Mouse (Mus musculus) limb, embryonic 14.5 days (tissue): ENCODE data around the gene Rbm4b. TPM values are rescaled to one million over a fixed set of nuclear protein-coding genes. Genes with fewer than 3 reads are reported as not detected.

Source experiments
- ATAC-seq: fragments of 200-750 bp; cut with Nextera tagmentation; 2 replicates; pipeline ENCODE4 v1.8.0; 2017; ENCODE audit warnings: low read depth, moderate number of reproducible peaks, moderate TSS enrichment; ENCODE audit not compliant: low FRiP score
- DNase-seq: peaks from one replicate; pipeline ENCODE4 v3.0.0-alpha.2; 2015; ENCODE audit warnings: low spot score
- H3K27ac ChIP-seq: fragments of 300-500 bp; sonication (generic); replicated peaks from 2 replicates; pipeline ENCODE4 v1.5.1; 2014; ENCODE audit warnings: low read depth, mild to moderate bottlenecking, low read length, moderate library complexity, mixed read lengths
- H3K27me3 ChIP-seq: fragments of 300-500 bp; sonication (generic); 2 replicates; pipeline ENCODE4 v1.6.1; 2014; ENCODE audit warnings: low read length, mixed read lengths; ENCODE audit not compliant: control insufficient read depth, insufficient read depth
- H3K36me3 ChIP-seq: fragments of 300-500 bp; sonication (generic); 2 replicates; pipeline ENCODE4 v1.6.1; 2014; ENCODE audit warnings: mild to moderate bottlenecking, low read length, moderate library complexity, mixed read lengths; ENCODE audit not compliant: control insufficient read depth, insufficient read depth
- H3K4me1 ChIP-seq: fragments of 300-500 bp; sonication (generic); 2 replicates; pipeline ENCODE4 v1.6.1; 2014; ENCODE audit warnings: antibody characterized with exemption, low read length, mixed read lengths; ENCODE audit not compliant: control insufficient read depth, insufficient read depth
- H3K4me2 ChIP-seq: fragments of 300-500 bp; sonication (generic); replicated peaks from 2 replicates; pipeline ENCODE4 v1.6.1; 2014; ENCODE audit warnings: low read depth, mild to moderate bottlenecking, low read length, moderate library complexity; ENCODE audit not compliant: severe bottlenecking
- H3K4me3 ChIP-seq: fragments of 300-500 bp; sonication (generic); replicated peaks from 2 replicates; pipeline ENCODE4 v1.5.1; 2014; ENCODE audit warnings: low read length
- H3K9ac ChIP-seq: fragments of 300-500 bp; sonication (generic); 2 replicates; pipeline ENCODE4 v1.6.1; 2014; ENCODE audit warnings: mild to moderate bottlenecking, low read depth, low read length, moderate library complexity; ENCODE audit not compliant: severe bottlenecking
- H3K9me3 ChIP-seq: fragments of 300-500 bp; sonication (generic); 2 replicates; pipeline ENCODE4 v1.6.1; 2016; ENCODE audit warnings: low read length; ENCODE audit not compliant: control insufficient read depth
- POLR2A ChIP-seq: fragments of 200-500 bp; IDR thresholded peaks from 2 replicates; pipeline ENCODE4 v1.8.0; 2012; ENCODE audit warnings: inconsistent platforms, mild to moderate bottlenecking, moderate library complexity, borderline replicate concordance; ENCODE audit not compliant: insufficient read depth, insufficient read length; ENCODE audit errors: extremely low read depth
- WGBS: fragments of 180-500 bp; shearing (Covaris S2); extraction: QIAGEN DNeasy Blood & Tissue Kit; methylation state at CpG from one replicate; pipeline ENCODE4 v1.1.7; 2014; 5-methylcytosine and 5-hydroxymethylcytosine counted together
- polyA plus RNA-seq, 2 experiments: library from polyadenylated mRNA; depleted of rRNA in 1 of 2; stranded (reverse) in 1 of 2; unstranded in 1 of 2; fragments of >200 nt; fragmentation: Nextera tagmentation in 1 of 2; extraction: Ambion mirVana in 1 of 2; gene quantifications; 2 replicates each; pipeline versions ENCODE4 v1.2.1 to v1.2.3; 2012 to 2014

The Rbm4b gene
- polyA plus RNA-seq, 2 experiments: 36.9 to 63.2 TPM

GRCm38 (mm10) chr19:4712781-4713526 lies 43.3 kb upstream of the Rbm4b start:
- Histone ChIP-seq H3K4me1 (peaks cover 4% of the 10 kb centered on the region; the same call in 1 of the 2 replicates), H3K9me3 (no peaks in the 10 kb centered on the region), H3K27me3 (peaks cover 48% of the 10 kb centered on the region), H3K27ac (no peak overlapping the region), H3K9ac (no peak overlapping the region), H3K4me3 (peak overlapping the region; percentile 56), H3K36me3 (no peaks in the 10 kb centered on the region), H3K4me2 (peak overlapping the region; percentile 98)
- 37% methylated on average over 13 of the region's 13 CpGs for WGBS
- 0 out of 2 replicates have a peak, but pooled peaks have one; percentile 4 for ATAC-seq
- TF ChIP-seq POLR2A: no peak
- DNase-seq: no peak

GRCm38 (mm10) chr19:4713886-4714285 lies 42.4 kb upstream of the Rbm4b start:
- no peaks in the 10 kb centered on the region for H3K36me3 ChIP-seq
- no peak overlapping the region for H3K4me3 ChIP-seq
- DNase-seq: no peak
- H3K4me2 ChIP-seq: no peak overlapping the region
- peaks cover 4% of the 10 kb centered on the region; the same call in 1 of the 2 replicates for H3K4me1 ChIP-seq
- H3K27me3 ChIP-seq: peaks cover 48% of the 10 kb centered on the region
- no peaks in the 10 kb centered on the region for H3K9me3 ChIP-seq
- H3K9ac ChIP-seq: no peak overlapping the region
- ATAC-seq: no peak
- WGBS: 36% methylated on average over 3 of the region's 3 CpGs
- no peak overlapping the region for H3K27ac ChIP-seq
- no peak for TF ChIP-seq POLR2A

GRCm38 (mm10) chr19:4716756-4717155 lies 39.5 kb upstream of the Rbm4b start:
- no peak overlapping the region for H3K9ac ChIP-seq
- no peak overlapping the region for H3K27ac ChIP-seq
- H3K9me3 ChIP-seq: no peaks in the 10 kb centered on the region
- TF ChIP-seq POLR2A: no peak
- 96% methylated on average over 14 of the region's 14 CpGs for WGBS
- ATAC-seq: no peak
- H3K27me3 ChIP-seq: peaks cover 27% of the 10 kb centered on the region
- no peaks in the 10 kb centered on the region for H3K36me3 ChIP-seq
- H3K4me1 ChIP-seq: peaks cover 5% of the 10 kb centered on the region; the same call in 1 of the 2 replicates
- no peak overlapping the region for H3K4me3 ChIP-seq
- DNase-seq: no peak
- no peak overlapping the region for H3K4me2 ChIP-seq

GRCm38 (mm10) chr19:4717281-4717680 lies 39.0 kb upstream of the Rbm4b start:
- Histone ChIP-seq H3K9ac (no peak overlapping the region), H3K36me3 (no peaks in the 10 kb centered on the region), H3K4me1 (0 out of 2 replicates have a peak, but pooled peaks cover 4% of the 10 kb centered on the region), H3K27me3 (peaks cover 23% of the 10 kb centered on the region), H3K4me2 (no peak overlapping the region), H3K4me3 (no peak overlapping the region), H3K9me3 (no peaks in the 10 kb centered on the region), H3K27ac (no peak overlapping the region)
- no peak for ATAC-seq
- WGBS: 96% methylated on average over 2 of the region's 2 CpGs
- DNase-seq: no peak
- no peak for TF ChIP-seq POLR2A

GRCm38 (mm10) chr19:4718716-4719115 lies 37.6 kb upstream of the Rbm4b start:
- no peak overlapping the region for H3K9ac ChIP-seq
- ATAC-seq: no peak
- no peaks in the 10 kb centered on the region for H3K9me3 ChIP-seq
- H3K36me3 ChIP-seq: no peaks in the 10 kb centered on the region
- DNase-seq: no peak
- TF ChIP-seq POLR2A: no peak
- H3K27me3 ChIP-seq: peaks cover 8% of the 10 kb centered on the region
- 40% methylated on average over 9 of the region's 12 CpGs for WGBS
- H3K4me2 ChIP-seq: no peak overlapping the region
- no peak overlapping the region for H3K4me3 ChIP-seq
- H3K4me1 ChIP-seq: 0 out of 2 replicates have a peak, but pooled peaks cover 4% of the 10 kb centered on the region
- H3K27ac ChIP-seq: no peak overlapping the region
